Mouse (Mus musculus) megakaryocyte, embryonic 14.5 days (primary cell): ENCODE results near the gene Cpm. TPM values are rescaled to one million over a fixed set of nuclear protein-coding genes. Genes with fewer than 3 reads are reported as not detected.

Experiments
- H3K27me3 ChIP-seq: replicated peaks from 2 replicates; pipeline ENCODE3; 2012; ENCODE audit warnings: inconsistent platforms
- H3K36me3 ChIP-seq: replicated peaks from 2 replicates; pipeline ENCODE3; 2012; ENCODE audit warnings: low read length, inconsistent platforms, mixed read lengths
- H3K4me1 ChIP-seq: 2 replicates; pipeline ENCODE4 v1.6.1; 2012; ENCODE audit warnings: inconsistent platforms
- H3K4me3 ChIP-seq: replicated peaks from 2 replicates; pipeline ENCODE3; 2012; ENCODE audit warnings: moderate library complexity, mild to moderate bottlenecking, inconsistent platforms
- H3K9me3 ChIP-seq: 2 replicates; pipeline ENCODE4 v1.6.1; 2012; ENCODE audit warnings: inconsistent platforms
- FLI1 ChIP-seq: IDR thresholded peaks from 2 replicates; pipeline ENCODE4 v1.6.1; 2012; ENCODE audit warnings: low read length, inconsistent platforms, mixed read lengths
- GATA1 ChIP-seq: IDR thresholded peaks from 3 replicates; pipeline ENCODE4 v1.6.1; 2012; ENCODE audit warnings: mixed read lengths, low read length, inconsistent platforms, borderline replicate concordance
- polyA plus RNA-seq: library from polyadenylated mRNA; stranded (reverse); fragments of >175 nt; gene quantifications from 2 replicates; pipeline ENCODE4 v1.2.3, GENCODE M21; 2012; ENCODE audit warnings: low replicate concordance; ENCODE audit not compliant: insufficient read depth

The Cpm gene
- polyA plus RNA-seq, 1 experiment: not detected

- Histone ChIP-seq H3K4me1 (peaks cover 18% of the 10 kb centered on the region), H3K9me3 (peaks cover 5% of the 10 kb centered on the region; the same call in 1 of the 2 replicates), H3K27me3 (peaks cover 20% of the 10 kb centered on the region), H3K4me3 (no peak overlapping the region), H3K36me3 (no peaks in the 10 kb centered on the region)
- TF ChIP-seq FLI1 (no peak), GATA1 (no peak)
Measured at GRCm38 (mm10) chr10:117672693-117673092, 43.4 kb downstream of the Cpm start.

GRCm38 (mm10) chr10:117673913-117674312 lies 44.6 kb downstream of the Cpm start:
- Histone ChIP-seq H3K4me1 (peaks cover 19% of the 10 kb centered on the region), H3K9me3 (peaks cover 5% of the 10 kb centered on the region; the same call in 1 of the 2 replicates), H3K27me3 (peaks cover 20% of the 10 kb centered on the region), H3K36me3 (no peaks in the 10 kb centered on the region), H3K4me3 (no peak overlapping the region)
- TF ChIP-seq FLI1: no peak
- no peak for TF ChIP-seq GATA1

GRCm38 (mm10) chr10:117674359-117675019 lies 45.2 kb downstream of the Cpm start:
- peaks cover 20% of the 10 kb centered on the region for H3K27me3 ChIP-seq

GRCm38 (mm10) chr10:117675096-117676035 lies 46.1 kb downstream of the Cpm start:
- no peak for TF ChIP-seq GATA1
- no peak for TF ChIP-seq FLI1
- H3K36me3 ChIP-seq: no peaks in the 10 kb centered on the region

More at GRCm38 (mm10) chr10:117674359-117675019, 45.2 kb downstream of the Cpm start:
- peaks cover 19% of the 10 kb centered on the region for H3K4me1 ChIP-seq
- no peak overlapping the region for H3K4me3 ChIP-seq
- peaks cover 5% of the 10 kb centered on the region; the same call in 1 of the 2 replicates for H3K9me3 ChIP-seq
- H3K36me3 ChIP-seq: no peaks in the 10 kb centered on the region
- TF ChIP-seq FLI1 (no peak), GATA1 (no peak)

GRCm38 (mm10) chr10:117676036-117676643 lies 46.8 kb downstream of the Cpm start:
- H3K36me3 ChIP-seq: no peaks in the 10 kb centered on the region
- peaks cover 20% of the 10 kb centered on the region for H3K27me3 ChIP-seq
- H3K9me3 ChIP-seq: peaks cover 5% of the 10 kb centered on the region; the same call in 1 of the 2 replicates
- no peak for TF ChIP-seq FLI1
- no peak for TF ChIP-seq GATA1
- H3K4me1 ChIP-seq: peaks cover 19% of the 10 kb centered on the region
- peak overlapping the region; percentile 57 for H3K4me3 ChIP-seq

More at GRCm38 (mm10) chr10:117675096-117676035, 46.1 kb downstream of the Cpm start:
- Histone ChIP-seq H3K9me3 (peaks cover 5% of the 10 kb centered on the region; the same call in 1 of the 2 replicates), H3K4me1 (peaks cover 19% of the 10 kb centered on the region), H3K27me3 (peaks cover 20% of the 10 kb centered on the region), H3K4me3 (peak overlapping the region; percentile 14)

GRCm38 (mm10) chr10:117676644-117677313 lies 47.5 kb downstream of the Cpm start:
- TF ChIP-seq FLI1 (no peak), GATA1 (no peak)
- Histone ChIP-seq H3K4me1 (peaks cover 19% of the 10 kb centered on the region), H3K27me3 (peaks cover 22% of the 10 kb centered on the region), H3K9me3 (peaks cover 5% of the 10 kb centered on the region; the same call in 1 of the 2 replicates), H3K36me3 (no peaks in the 10 kb centered on the region), H3K4me3 (peak overlapping the region; percentile 54)

- TF ChIP-seq FLI1: no peak
- no peak for TF ChIP-seq GATA1
- Histone ChIP-seq H3K36me3 (no peaks in the 10 kb centered on the region), H3K9me3 (peaks cover 5% of the 10 kb centered on the region; the same call in 1 of the 2 replicates), H3K4me1 (peaks cover 19% of the 10 kb centered on the region), H3K27me3 (peaks cover 18% of the 10 kb centered on the region), H3K4me3 (no peak overlapping the region)
Measured at GRCm38 (mm10) chr10:117677494-117678236, 48.4 kb downstream of the Cpm start.

- H3K4me3 ChIP-seq: no peak overlapping the region
- peaks cover 5% of the 10 kb centered on the region; the same call in 1 of the 2 replicates for H3K9me3 ChIP-seq
- TF ChIP-seq GATA1 (no peak), FLI1 (no peak)
- H3K36me3 ChIP-seq: no peaks in the 10 kb centered on the region
- H3K27me3 ChIP-seq: peaks cover 15% of the 10 kb centered on the region
- H3K4me1 ChIP-seq: peaks cover 19% of the 10 kb centered on the region
Measured at GRCm38 (mm10) chr10:117678357-117678756, 49.1 kb downstream of the Cpm start.
